Mouse (Mus musculus) liver, embryonic 14.5 days (tissue): ENCODE measurements around the gene Akap13.

Experiments used
- CTCF ChIP-seq: IDR thresholded peaks from 2 replicates; pipeline ENCODE4 v1.5.1; 2016; ENCODE audit warnings: antibody characterized with exemption, low read depth, control low read depth
- EP300 ChIP-seq: IDR thresholded peaks from 2 replicates; pipeline ENCODE4 v1.6.1; 2016; ENCODE audit warnings: antibody characterized with exemption, low read depth

DNA sequence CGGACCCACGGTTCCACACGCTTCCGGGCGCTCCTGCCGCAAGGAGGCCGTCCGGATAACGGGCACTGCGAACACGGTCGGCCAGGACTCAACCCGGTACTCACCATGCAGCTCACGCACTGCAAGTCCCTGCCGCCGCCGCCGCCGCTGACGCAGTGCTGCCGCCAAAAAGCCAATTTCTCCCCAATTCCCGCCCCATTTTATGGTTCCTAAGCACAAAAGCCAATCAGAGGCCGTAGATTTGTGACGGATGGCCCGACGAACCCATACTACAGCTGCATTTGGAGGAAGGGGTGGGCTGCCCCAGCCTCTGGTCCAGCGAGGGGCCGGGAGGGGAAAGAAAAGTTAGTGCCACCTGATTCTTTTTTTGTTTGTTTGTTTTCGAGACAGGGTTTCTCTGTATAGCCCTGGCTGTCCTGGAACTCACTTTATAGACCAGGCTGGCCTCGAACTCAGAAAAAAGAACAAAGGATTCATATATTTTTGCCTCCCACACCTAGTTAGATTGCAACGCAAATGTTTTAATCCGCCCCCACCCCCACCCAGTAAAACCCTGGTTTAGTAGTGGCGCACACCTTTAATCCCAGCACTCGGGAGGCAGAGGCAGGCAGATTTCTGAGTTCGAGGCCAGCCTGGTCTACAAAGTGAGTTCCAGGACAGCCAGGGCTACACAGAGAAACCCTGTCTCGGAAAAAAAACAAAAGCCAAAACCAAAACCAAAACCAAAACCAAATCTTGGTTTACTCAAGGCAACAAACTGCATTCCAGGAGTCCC is 326.8 kb downstream of the Akap13 start:
- no peak for TF ChIP-seq EP300
- no peak; the same call in 1 of the 2 replicates for TF ChIP-seq CTCF
